Mouse (Mus musculus) lung, embryonic 14.5 days (tissue): ENCODE data around the gene Exph5. TPM values are rescaled to one million over a fixed set of nuclear protein-coding genes. Genes with fewer than 3 reads are reported as not detected.

Experiments used
- ATAC-seq: fragments of 200-750 bp; cut with Nextera tagmentation; 2 replicates; pipeline ENCODE4 v1.8.0; 2017; ENCODE audit warnings: mild to moderate bottlenecking, moderate TSS enrichment, moderate library complexity; ENCODE audit not compliant: insufficient read depth
- DNase-seq: peaks from one replicate; pipeline ENCODE4 v3.0.0-alpha.2; 2015
- H3K27ac ChIP-seq: fragments of 300-500 bp; sonication (generic); 2 replicates; pipeline ENCODE4 v1.5.1; 2014; ENCODE audit warnings: low read depth, mild to moderate bottlenecking, moderate library complexity
- H3K27me3 ChIP-seq: fragments of 300-500 bp; sonication (generic); 2 replicates; pipeline ENCODE4 v1.6.1; 2014; ENCODE audit warnings: low read length, control low read depth; ENCODE audit not compliant: insufficient read depth
- H3K36me3 ChIP-seq: fragments of 300-500 bp; sonication (generic); 2 replicates; pipeline ENCODE4 v1.6.1; 2014; ENCODE audit warnings: control low read depth; ENCODE audit not compliant: insufficient read depth
- H3K4me1 ChIP-seq: fragments of 300-500 bp; sonication (generic); 2 replicates; pipeline ENCODE4 v1.6.1; 2014; ENCODE audit warnings: antibody characterized with exemption, control low read depth; ENCODE audit not compliant: insufficient read depth
- H3K4me2 ChIP-seq: fragments of 300-500 bp; sonication (generic); 2 replicates; pipeline ENCODE4 v1.6.1; 2014; ENCODE audit warnings: mild to moderate bottlenecking
- H3K4me3 ChIP-seq: fragments of 300-500 bp; sonication (generic); 2 replicates; pipeline ENCODE4 v1.5.1; 2014; ENCODE audit warnings: low read depth, low read length
- H3K9ac ChIP-seq: fragments of 300-500 bp; sonication (generic); 2 replicates; pipeline ENCODE4 v1.6.1; 2014
- H3K9me3 ChIP-seq: fragments of 300-500 bp; sonication (generic); 2 replicates; pipeline ENCODE4 v1.6.1; 2016; ENCODE audit warnings: low read depth, low read length, control low read depth
- CTCF ChIP-seq: IDR thresholded peaks from 2 replicates; pipeline ENCODE4 v1.5.1; 2016; ENCODE audit warnings: antibody characterized with exemption, low read depth
- WGBS: fragments of 180-500 bp; shearing (Covaris S2); extraction: QIAGEN DNeasy Blood & Tissue Kit; methylation state at CpG from one replicate; pipeline ENCODE4 v1.1.7; 2014; 5-methylcytosine and 5-hydroxymethylcytosine counted together
- polyA plus RNA-seq: library from polyadenylated mRNA; unstranded; fragments of >200 nt; fragmentation: Nextera tagmentation; extraction: Ambion mirVana; gene quantifications from 2 replicates; pipeline ENCODE4 v1.2.1, GENCODE M21; 2014

The Exph5 gene
- polyA plus RNA-seq, 1 experiment from 2014 or later, result 5.0 TPM

DNA sequence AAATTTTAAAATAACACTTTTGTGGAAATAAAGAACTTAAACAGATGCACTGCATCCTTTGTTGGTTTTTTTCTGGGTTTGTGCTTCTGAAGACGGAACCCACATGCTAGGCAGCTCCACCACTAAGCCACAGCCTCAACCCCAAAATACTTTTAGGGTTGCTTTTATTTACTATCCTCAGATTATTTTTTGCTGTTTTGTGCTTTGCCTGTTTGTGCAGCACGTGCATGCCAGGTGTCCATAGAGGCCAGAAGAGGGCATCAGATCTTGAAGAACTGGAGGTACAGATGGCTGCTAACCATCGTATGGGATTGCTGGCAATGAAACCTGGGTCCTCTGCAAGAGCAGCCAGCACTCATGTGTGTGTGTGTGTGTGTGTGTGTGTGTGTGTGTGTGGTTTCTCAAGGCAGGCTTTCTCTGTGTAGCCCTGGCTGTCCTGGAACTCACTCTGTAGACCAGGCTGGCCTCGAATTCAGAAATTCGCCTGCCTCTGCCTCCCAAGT lies 79.7 kb downstream of the Exph5 start:
- Histone ChIP-seq H3K4me2 (no peak overlapping the region), H3K27ac (no peak overlapping the region), H3K36me3 (no peaks in the 10 kb centered on the region), H3K9me3 (no peaks in the 10 kb centered on the region), H3K9ac (no peak overlapping the region), H3K4me1 (0 out of 2 replicates have a peak, but pooled peaks cover 3% of the 10 kb centered on the region), H3K4me3 (no peak overlapping the region), H3K27me3 (no peaks in the 10 kb centered on the region)
- TF ChIP-seq CTCF, result no peak
- DNase-seq (no peak), ATAC-seq (no peak)
- WGBS, result 85% methylated on average over 5 of the region's 5 CpGs

DNA sequence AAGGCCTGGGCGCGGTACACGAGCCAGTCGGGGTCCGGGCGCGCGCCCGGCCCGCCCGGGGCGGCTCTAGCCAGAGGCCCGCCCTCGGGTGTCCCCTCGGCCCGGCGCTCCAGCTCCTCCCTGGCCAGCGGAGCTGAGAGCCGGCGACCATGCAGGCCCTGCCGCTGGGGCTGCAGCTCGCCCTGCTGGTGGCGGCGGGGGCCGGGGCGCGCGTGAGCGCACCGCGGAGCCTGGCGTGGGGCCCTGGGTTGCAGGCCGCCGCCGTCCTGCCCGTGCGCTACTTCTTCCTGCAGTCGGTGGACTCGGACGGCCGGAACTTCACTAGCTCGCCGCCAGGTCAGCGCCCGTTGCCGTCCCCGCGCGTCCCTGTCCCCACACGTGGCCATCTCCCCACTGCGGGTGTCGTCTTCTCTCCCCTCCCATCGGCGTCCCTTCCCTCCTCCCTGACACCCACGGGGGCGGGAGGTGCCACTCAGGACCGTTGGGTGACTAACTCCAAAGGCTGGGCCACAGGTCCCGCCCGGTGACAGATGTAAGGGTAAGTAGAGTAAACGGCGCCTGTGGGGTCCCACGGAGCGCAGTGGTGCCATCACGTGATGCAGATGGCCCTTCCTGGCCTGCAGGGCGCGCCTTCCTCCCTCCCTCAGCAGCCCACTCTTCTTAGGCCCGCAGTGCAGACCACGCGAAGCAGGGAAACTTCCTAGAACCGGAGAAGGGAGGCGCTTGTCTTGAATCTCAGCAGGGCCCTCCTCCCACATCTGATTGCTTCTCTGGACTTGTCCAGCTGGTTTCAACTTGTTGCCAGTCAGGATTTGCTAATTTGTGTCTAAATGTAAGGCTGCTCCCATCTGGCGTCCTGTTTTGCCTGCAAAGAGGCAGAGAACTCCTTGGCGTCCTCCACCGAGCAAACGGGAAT lies 82.7 kb downstream of the Exph5 start, which contains the start of gene Kdelc2:
TSS of gene Kdelc2 (plus strand) at position 75 of the 916 bp plus-strand sequence.
- Histone ChIP-seq H3K36me3 (peaks cover 7% of the 10 kb centered on the region; the same call in 1 of the 2 replicates), H3K9me3 (no peaks in the 10 kb centered on the region), H3K4me1 (0 out of 2 replicates have a peak, but pooled peaks cover 3% of the 10 kb centered on the region), H3K27ac (peak within 1 kb of the TSS; percentile 100), H3K4me3 (peak within 1 kb of the TSS; percentile 78), H3K4me2 (peak within 1 kb of the TSS; percentile 67), H3K9ac (peak within 1 kb of the TSS; percentile 92), H3K27me3 (no peaks in the 10 kb centered on the region)
- under 1% methylated on average over 71 of the region's 75 CpGs for WGBS
- ATAC-seq, result peak; percentile 98
- peak; percentile 61 for TF ChIP-seq CTCF
- peak; percentile 95 for DNase-seq

DNA sequence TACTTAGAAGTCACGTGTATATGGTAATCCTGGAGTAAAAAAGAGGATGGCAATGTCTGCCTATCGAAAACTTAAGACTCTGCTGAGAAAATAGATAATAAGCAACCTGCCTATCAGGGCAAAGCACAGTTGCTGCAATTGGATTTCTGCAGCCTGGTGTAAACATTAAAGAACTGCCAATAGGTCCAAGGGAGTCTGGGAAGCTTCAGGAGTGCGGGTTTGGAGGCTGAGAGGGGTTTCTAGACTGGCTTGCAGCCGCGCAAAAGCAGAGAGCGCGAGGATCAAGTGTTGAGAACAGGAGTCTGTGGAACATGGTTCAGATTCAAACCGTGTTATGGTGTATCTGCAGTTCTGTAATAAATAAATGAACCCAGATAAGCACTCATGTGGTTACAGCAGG lies 83.4 kb downstream of the Exph5 start:
- Histone ChIP-seq H3K4me3 (peak overlapping the region; percentile 78), H3K36me3 (peaks cover 9% of the 10 kb centered on the region; the same call in 1 of the 2 replicates), H3K27ac (peak overlapping the region; percentile 100), H3K27me3 (no peaks in the 10 kb centered on the region), H3K4me1 (0 out of 2 replicates have a peak, but pooled peaks cover 3% of the 10 kb centered on the region), H3K4me2 (peak overlapping the region; percentile 67), H3K9me3 (no peaks in the 10 kb centered on the region), H3K9ac (peak overlapping the region; percentile 92)
- 6% methylated on average over 8 of the region's 8 CpGs for WGBS
- TF ChIP-seq CTCF, result no peak
- ATAC-seq, result peak; percentile 24
- no peak for DNase-seq

DNA sequence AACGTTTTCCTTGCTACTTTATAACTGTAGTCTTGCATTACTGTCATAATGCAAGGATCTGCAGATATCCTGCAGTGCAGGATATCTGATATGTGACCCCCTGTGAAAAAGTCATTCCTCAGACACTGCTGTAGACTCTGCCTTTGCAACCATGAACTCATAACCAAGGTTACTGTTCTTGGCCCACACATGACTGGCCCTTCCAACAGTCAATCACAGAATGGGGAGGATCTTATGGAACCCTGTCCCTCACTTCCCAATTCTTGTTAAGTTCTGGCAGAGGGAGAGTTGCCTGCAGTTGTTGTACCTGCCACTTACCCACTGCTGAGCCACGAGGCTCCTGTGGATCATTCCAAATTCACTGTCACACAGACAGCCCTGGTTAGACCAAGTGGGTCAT lies 86.0 kb downstream of the Exph5 start:
- DNase-seq, result no peak
- H3K4me3 ChIP-seq, result no peak overlapping the region
- WGBS, result 69% methylated on average over 2 of the region's 2 CpGs
- H3K27me3 ChIP-seq, result no peaks in the 10 kb centered on the region
- H3K4me2 ChIP-seq, result no peak overlapping the region
- no peak for ATAC-seq
- 0 out of 2 replicates have a peak, but pooled peaks cover 3% of the 10 kb centered on the region for H3K4me1 ChIP-seq
- no peaks in the 10 kb centered on the region for H3K9me3 ChIP-seq
- no peak for TF ChIP-seq CTCF
- H3K36me3 ChIP-seq, result peaks cover 26% of the 10 kb centered on the region; the same call in 1 of the 2 replicates
- no peak overlapping the region for H3K9ac ChIP-seq
- no peak overlapping the region for H3K27ac ChIP-seq

DNA sequence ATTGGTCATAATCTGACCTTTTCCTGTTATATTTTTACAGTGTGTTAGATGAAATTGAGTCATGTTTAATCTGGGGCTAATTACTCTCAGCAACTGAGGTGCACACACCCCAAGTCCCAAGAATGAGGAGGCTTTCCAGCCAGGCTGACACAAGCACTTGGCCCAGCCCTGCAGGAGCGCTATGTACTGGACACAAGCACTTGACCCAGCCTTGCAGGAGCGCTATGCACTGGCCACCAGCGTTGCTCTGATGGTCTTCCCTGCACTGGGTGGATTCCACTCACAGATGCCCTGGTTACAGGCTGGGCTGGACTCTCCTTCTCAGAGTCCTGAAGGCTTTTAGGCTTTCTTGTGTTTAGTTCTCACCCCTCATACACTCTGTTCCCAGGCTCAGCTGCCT lies 87.6 kb downstream of the Exph5 start:
- no peak overlapping the region for H3K4me2 ChIP-seq
- H3K9me3 ChIP-seq, result no peaks in the 10 kb centered on the region
- peaks cover 40% of the 10 kb centered on the region; the same call in 1 of the 2 replicates for H3K36me3 ChIP-seq
- no peak for ATAC-seq
- no peak for TF ChIP-seq CTCF
- no peak for DNase-seq
- no peaks in the 10 kb centered on the region for H3K27me3 ChIP-seq
- no peak overlapping the region for H3K9ac ChIP-seq
- WGBS, result 77% methylated on average over 3 of the region's 3 CpGs
- H3K27ac ChIP-seq, result no peak overlapping the region
- H3K4me1 ChIP-seq, result no peaks in the 10 kb centered on the region
- no peak overlapping the region for H3K4me3 ChIP-seq

DNA sequence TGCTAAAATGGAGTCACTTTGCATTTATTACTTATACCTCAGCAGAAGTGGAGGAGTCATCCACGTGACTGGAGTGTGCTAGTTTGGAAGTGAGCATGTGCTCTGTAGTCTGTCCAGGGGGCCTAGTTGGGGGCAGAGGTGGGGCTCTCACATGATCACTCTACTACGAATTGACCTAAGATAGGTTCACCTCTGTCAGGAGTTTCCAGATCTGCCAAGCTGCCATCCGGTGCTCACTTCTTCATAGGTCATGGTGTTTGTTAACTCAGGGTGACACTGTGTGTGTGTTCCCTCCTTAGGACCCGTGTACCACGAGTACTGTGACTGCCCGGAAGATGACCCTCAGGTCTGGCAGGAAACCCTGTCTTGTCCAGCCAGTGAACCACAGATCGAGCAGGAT lies 88.7 kb downstream of the Exph5 start:
- 53% methylated on average over 7 of the region's 7 CpGs for WGBS
- Histone ChIP-seq H3K9ac (no peak overlapping the region), H3K27me3 (no peaks in the 10 kb centered on the region), H3K27ac (no peak overlapping the region), H3K36me3 (peaks cover 40% of the 10 kb centered on the region; the same call in 1 of the 2 replicates), H3K9me3 (no peaks in the 10 kb centered on the region), H3K4me2 (no peak overlapping the region), H3K4me3 (no peak overlapping the region), H3K4me1 (no peaks in the 10 kb centered on the region)
- DNase-seq (no peak), ATAC-seq (no peak)
- no peak for TF ChIP-seq CTCF
